Mouse (Mus musculus) embryonic facial prominence, embryonic 13.5 days (tissue): ENCODE results near the gene Tmprss7. TPM values are rescaled to one million over a fixed set of nuclear protein-coding genes. Genes with fewer than 3 reads are reported as not detected.

ENCODE experiments used
- ATAC-seq: fragments of 200-750 bp; cut with Nextera tagmentation; 2 replicates; pipeline ENCODE4 v1.8.0; 2017; ENCODE audit warnings: low read depth; ENCODE audit not compliant: insufficient number of reproducible peaks, insufficient read depth, low FRiP score, low TSS enrichment
- H3K27ac ChIP-seq: fragments of 300-500 bp; sonication (generic); 2 replicates; pipeline ENCODE4 v1.5.1; 2015; ENCODE audit warnings: moderate library complexity, mild to moderate bottlenecking, inconsistent platforms
- H3K27me3 ChIP-seq: fragments of 300-500 bp; sonication (generic); 2 replicates; pipeline ENCODE4 v1.6.1; 2015; ENCODE audit warnings: mild to moderate bottlenecking, inconsistent platforms
- H3K36me3 ChIP-seq: fragments of 300-500 bp; sonication (generic); 2 replicates; pipeline ENCODE4 v1.6.1; 2015; ENCODE audit warnings: mild to moderate bottlenecking, inconsistent platforms
- H3K4me1 ChIP-seq: fragments of 300-500 bp; sonication (generic); 2 replicates; pipeline ENCODE4 v1.6.1; 2015; ENCODE audit warnings: inconsistent platforms
- H3K4me2 ChIP-seq: fragments of 300-500 bp; sonication (generic); 2 replicates; pipeline ENCODE4 v1.6.1; 2015; ENCODE audit warnings: moderate library complexity, mild to moderate bottlenecking, inconsistent platforms
- H3K4me3 ChIP-seq: fragments of 300-500 bp; sonication (generic); 2 replicates; pipeline ENCODE4 v1.5.1; 2015; ENCODE audit warnings: mild to moderate bottlenecking, inconsistent platforms
- H3K9ac ChIP-seq: fragments of 300-500 bp; sonication (generic); 2 replicates; pipeline ENCODE4 v1.6.1; 2015; ENCODE audit warnings: mild to moderate bottlenecking, inconsistent platforms
- H3K9me3 ChIP-seq: fragments of 300-500 bp; sonication (generic); 2 replicates; pipeline ENCODE4 v1.6.1; 2016; ENCODE audit warnings: inconsistent platforms
- WGBS: fragments of 180-500 bp; shearing (Covaris S2); methylation state at CpG from one replicate; pipeline ENCODE4 v1.1.7; 2015; ENCODE audit warnings: mixed read lengths; 5-methylcytosine and 5-hydroxymethylcytosine counted together
- polyA plus RNA-seq: library from polyadenylated mRNA; unstranded; fragments of >200 nt; fragmentation: Nextera tagmentation; extraction: Ambion mirVana; gene quantifications from 2 replicates; pipeline ENCODE4 v1.2.1, GENCODE M21; 2015

The Tmprss7 gene
- polyA plus RNA-seq = 0.11 and 0.26 TPM in 2 replicates

DNA sequence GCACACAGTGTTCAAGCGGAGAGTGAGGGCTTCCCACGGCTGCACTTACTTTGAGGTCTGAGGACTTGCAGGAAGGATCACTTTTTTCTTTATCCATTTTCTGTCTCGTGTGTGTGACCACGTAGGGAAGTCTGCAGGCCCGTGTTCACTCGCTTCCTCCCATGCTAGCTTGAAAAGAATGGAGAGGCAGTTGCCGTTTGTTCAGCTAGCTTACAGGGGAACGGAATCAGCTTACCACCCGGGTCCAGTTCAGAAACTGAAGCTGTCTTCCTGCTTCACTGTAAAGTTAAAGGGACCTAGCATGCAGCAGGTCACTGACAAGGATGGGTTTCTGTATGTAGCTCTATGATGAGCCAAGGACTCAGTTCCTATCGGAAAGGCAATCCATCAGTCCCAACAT lies at the start of gene Tmprss7:
Tmprss7 (minus strand) TSS at position 101 of the 400 bp plus-strand sequence.
- no peak within 1 kb of the TSS for H3K27ac ChIP-seq
- WGBS = 73% methylated on average over 10 of the region's 10 CpGs
- H3K9me3 ChIP-seq = no peaks in the 10 kb centered on the region

DNA sequence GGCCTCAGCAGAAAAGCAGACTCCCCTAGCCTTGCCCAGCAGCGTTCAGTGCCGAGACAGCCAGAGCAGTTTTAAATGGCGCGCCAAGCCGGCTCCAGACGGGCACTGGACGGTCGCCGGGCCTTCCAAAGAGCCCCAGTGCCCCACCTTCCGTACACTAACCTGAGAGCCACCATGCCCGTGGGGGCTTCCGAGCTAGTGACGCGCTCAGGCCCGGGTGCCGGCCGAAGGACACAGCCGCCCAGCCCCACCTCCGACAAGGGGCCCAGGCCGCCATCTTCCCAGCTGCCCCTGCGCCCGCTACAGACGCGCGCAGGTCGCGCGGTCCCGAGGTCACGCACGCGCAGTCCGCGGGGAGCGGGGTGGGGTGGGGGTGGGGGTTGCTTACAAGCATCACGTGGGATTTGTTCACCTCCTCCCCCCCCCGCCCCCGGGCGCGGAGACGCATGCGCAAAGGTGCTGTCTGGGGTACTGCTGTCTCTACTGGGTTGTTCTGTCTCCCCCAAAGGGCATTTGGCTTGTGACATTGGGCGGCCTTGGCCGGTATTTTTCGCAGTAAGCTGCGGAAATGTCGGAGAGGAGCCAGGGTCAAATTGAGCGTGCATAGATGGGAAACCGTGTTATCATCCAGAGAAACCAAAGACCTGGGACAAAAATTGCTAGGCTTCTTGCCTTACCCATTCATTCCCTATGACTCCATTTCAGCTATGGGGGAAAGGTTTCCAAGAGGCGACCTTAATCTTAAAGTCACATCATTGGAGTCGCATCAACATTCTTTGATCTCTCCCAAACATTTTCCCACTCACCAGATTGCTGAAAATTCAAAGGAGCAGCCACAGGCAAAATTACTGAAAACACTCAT lies 49.4 kb upstream of the Tmprss7 start, which contains the start of gene Abhd10:
Abhd10 (minus strand) TSS at position 341 of the 862 bp plus-strand sequence.
- Histone ChIP-seq H3K9me3 (no peaks in the 10 kb centered on the region), H3K36me3 (peaks cover 15% of the 10 kb centered on the region), H3K27me3 (no peaks in the 10 kb centered on the region), H3K4me3 (peak within 1 kb of the TSS; percentile 81), H3K4me1 (peaks cover 13% of the 10 kb centered on the region), H3K27ac (peak within 1 kb of the TSS; percentile 93), H3K9ac (peak within 1 kb of the TSS; percentile 94), H3K4me2 (peak within 1 kb of the TSS; percentile 61)
- under 1% methylated on average over 49 of the region's 51 CpGs for WGBS
- peak; percentile 98 for ATAC-seq

More for the DNA sequence above, at the start of gene Tmprss7:
- Histone ChIP-seq H3K36me3 (no peaks in the 10 kb centered on the region), H3K4me1 (peaks cover 6% of the 10 kb centered on the region; the same call in 1 of the 2 replicates), H3K9ac (no peak within 1 kb of the TSS), H3K4me2 (no peak within 1 kb of the TSS), H3K4me3 (no peak within 1 kb of the TSS), H3K27me3 (no peaks in the 10 kb centered on the region)
- no peak for ATAC-seq

DNA sequence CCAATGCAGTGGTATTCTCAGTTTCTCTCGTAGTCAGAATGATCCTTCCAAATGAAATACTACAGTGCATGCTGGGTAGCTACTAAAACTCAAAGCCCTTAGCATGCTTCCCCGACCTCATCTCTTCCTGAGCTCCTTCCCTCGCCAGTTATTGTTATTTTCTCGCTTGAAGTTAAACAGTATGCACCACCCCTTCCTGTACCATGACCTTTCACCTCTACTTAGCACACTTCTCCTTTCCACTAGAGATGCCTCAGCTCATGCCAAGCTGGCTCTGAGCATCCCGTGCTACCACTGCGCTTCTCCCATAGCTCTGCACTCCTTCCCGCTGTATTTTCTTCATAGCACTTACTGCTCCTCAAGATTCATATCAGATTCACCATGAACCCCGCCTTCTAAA lies 44.4 kb upstream of the Tmprss7 start:
- Histone ChIP-seq H3K9me3 (no peaks in the 10 kb centered on the region), H3K4me3 (no peak overlapping the region), H3K36me3 (peaks cover 42% of the 10 kb centered on the region)

DNA sequence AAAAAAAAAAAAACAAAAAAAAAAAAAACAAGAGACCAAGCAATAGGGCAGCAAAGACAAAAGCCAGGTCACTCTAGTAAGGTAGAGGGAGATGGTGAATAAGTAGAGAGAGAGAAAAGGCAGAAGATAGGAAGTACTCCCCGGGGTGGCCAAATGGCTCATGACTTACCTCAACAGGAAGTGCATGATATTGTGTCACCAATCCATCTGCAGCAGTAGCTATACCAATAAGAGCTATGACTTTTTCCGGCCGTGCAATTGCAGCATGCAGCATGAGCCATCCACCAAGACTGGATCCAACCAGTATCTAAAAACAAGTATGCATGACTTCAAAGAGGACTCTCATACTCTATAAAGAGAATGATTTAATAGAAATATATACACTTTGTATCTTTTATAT lies 43.3 kb upstream of the Tmprss7 start:
- H3K9ac ChIP-seq = no peak overlapping the region
- no peak overlapping the region for H3K27ac ChIP-seq
- H3K36me3 ChIP-seq = peaks cover 46% of the 10 kb centered on the region
- peaks cover 6% of the 10 kb centered on the region; the same call in 1 of the 2 replicates for H3K4me1 ChIP-seq
- WGBS = 92% methylated on average over 3 of the region's 3 CpGs
- H3K9me3 ChIP-seq = no peaks in the 10 kb centered on the region
- H3K4me2 ChIP-seq = no peak overlapping the region
- no peak for ATAC-seq
- H3K27me3 ChIP-seq = no peaks in the 10 kb centered on the region
- no peak overlapping the region for H3K4me3 ChIP-seq

More for the DNA sequence above, 44.4 kb upstream of the Tmprss7 start:
- H3K27me3 ChIP-seq = no peaks in the 10 kb centered on the region
- H3K9ac ChIP-seq = no peak overlapping the region
- peaks cover 6% of the 10 kb centered on the region; the same call in 1 of the 2 replicates for H3K4me1 ChIP-seq
- WGBS = 85% methylated on average over 8 of the region's 8 CpGs
- no peak overlapping the region for H3K27ac ChIP-seq
- no peak overlapping the region for H3K4me2 ChIP-seq
- ATAC-seq = no peak

DNA sequence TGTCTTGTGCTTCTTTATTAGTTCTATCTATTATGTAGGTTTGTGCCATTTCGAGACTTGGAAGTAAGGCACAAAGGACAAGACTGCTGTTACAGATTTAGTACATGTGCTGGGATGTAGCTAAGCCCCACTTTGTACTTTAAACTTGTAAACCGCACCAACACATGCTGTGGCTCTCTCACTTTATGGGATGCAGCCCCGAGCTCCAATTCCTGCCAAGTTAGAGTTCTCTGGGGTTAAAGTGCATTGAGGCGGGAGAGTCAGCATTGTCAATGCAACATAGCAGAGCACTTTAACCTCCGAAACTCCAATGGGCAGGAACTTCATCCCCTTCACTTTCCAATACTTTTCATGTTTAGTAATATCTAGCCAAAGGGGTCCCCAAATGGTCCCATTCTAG lies 35.7 kb upstream of the Tmprss7 start:
- Histone ChIP-seq H3K27ac (no peak overlapping the region), H3K4me1 (0 out of 2 replicates have a peak, but pooled peaks cover 5% of the 10 kb centered on the region), H3K36me3 (peaks cover 43% of the 10 kb centered on the region), H3K9me3 (no peaks in the 10 kb centered on the region), H3K4me3 (no peak overlapping the region), H3K4me2 (no peak overlapping the region), H3K9ac (no peak overlapping the region), H3K27me3 (no peaks in the 10 kb centered on the region)
- WGBS = 85% methylated on average over 5 of the region's 5 CpGs
- ATAC-seq = no peak

DNA sequence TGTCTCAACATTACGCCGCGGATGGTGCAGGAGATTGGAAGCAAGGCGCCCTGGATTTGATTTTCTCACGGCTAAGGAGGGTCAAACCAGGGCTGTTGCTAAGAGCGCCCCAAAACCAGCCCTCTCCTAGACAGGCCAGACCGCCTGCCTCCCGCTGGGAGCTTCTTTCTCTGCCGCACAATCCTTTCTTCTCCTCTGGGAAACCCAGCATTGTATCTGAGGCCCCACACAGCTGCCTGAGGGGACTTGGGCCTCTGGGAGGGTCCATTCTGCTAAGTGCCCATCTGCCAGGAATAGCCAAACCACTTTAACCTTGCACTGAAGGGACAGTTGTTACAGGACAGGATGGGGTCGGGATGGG lies 31.3 kb upstream of the Tmprss7 start:
- Histone ChIP-seq H3K4me1 (peaks cover 20% of the 10 kb centered on the region), H3K4me3 (peak overlapping the region; percentile 59), H3K27me3 (no peaks in the 10 kb centered on the region), H3K4me2 (peak overlapping the region; percentile 88), H3K36me3 (peaks cover 18% of the 10 kb centered on the region), H3K9ac (peak overlapping the region; percentile 82), H3K27ac (peak overlapping the region; percentile 22; the same call in 1 of the 2 replicates), H3K9me3 (no peaks in the 10 kb centered on the region)
- under 1% methylated on average over 10 of the region's 10 CpGs for WGBS
- 0 out of 2 replicates have a peak, but pooled peaks have one; percentile 16 for ATAC-seq

DNA sequence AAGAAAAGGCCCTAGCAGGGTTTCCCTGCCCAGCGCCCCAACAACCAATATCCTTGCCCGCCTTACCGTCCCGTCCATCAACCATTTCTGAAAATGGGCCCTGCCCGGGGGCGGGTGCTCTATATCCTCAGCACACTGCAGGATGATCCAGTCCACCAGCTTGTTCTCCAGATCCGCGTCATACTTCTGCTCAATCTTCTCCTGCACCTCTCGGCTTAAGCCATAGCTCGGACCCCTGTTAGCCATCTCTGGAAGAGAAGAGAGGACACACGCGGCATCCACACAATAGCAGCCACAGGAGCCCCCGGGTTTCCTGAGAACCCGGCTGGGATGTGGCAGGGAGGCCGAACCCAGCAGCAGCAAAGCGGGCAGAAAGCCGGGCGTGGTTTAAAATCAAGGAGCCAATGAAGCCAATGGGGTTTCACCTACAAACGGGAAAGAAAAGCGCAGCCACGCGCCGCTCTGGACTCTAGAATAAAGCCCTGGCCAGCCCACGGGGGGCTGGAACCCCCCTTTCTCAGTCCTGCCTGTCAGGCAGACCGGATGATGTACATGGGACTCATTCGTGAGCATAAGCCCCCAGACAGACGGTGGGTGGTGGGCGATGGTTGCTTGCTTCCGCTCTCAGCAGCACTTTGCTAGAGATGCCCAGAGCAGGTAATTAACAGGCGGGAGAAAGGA lies 30.7 kb upstream of the Tmprss7 start, which contains the start of gene Tagln3:
Tagln3 (minus strand) TSS at position 548 of the 681 bp plus-strand sequence.
- peak within 1 kb of the TSS; percentile 82 for H3K9ac ChIP-seq
- H3K9me3 ChIP-seq = no peaks in the 10 kb centered on the region
- no peaks in the 10 kb centered on the region for H3K27me3 ChIP-seq
- ATAC-seq = peak; percentile 70; the same call in 1 of the 2 replicates
- H3K27ac ChIP-seq = peak within 1 kb of the TSS; percentile 22; the same call in 1 of the 2 replicates
- peaks cover 20% of the 10 kb centered on the region for H3K36me3 ChIP-seq
- peak within 1 kb of the TSS; percentile 88 for H3K4me2 ChIP-seq
- peak within 1 kb of the TSS; percentile 59 for H3K4me3 ChIP-seq
- H3K4me1 ChIP-seq = peaks cover 20% of the 10 kb centered on the region
- under 1% methylated on average over 30 of the region's 30 CpGs for WGBS

DNA sequence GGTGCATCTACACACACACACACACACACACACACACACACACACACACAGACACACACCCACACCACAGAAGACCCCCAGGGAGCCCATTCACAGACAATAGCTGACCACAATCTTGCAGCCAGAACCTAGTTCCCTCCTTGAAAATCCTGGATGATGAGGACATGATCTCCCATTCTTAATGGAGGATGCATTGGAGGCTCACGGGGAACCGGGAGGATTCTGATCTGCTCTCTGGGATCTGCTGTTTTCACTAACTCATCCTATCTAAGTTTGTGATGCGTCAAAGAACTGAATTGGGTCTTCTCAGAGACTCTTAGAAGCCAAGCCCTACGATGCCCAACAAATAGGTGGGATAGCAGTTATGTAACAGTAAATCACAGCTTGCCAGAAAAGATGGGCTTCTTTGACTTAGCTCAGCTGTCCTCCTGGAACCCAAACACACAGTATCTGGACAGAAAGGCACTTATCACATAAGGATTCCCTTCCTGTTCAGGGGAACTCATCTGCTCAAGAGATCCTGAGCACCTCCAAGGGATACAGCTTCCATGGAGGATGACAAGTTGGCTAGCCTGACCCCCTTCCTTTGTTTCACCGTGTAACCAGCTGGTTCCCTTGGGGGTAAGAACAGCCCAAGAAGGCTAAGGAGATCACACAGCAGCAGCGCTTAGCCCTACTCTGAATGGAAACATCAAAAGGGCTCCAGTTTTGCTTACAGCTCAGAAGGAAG lies 29.9 kb upstream of the Tmprss7 start:
- H3K27ac ChIP-seq = no peak overlapping the region
- H3K9me3 ChIP-seq = no peaks in the 10 kb centered on the region
- H3K9ac ChIP-seq = peak overlapping the region; percentile 82
- H3K4me2 ChIP-seq = peak overlapping the region; percentile 88
- peaks cover 20% of the 10 kb centered on the region for H3K4me1 ChIP-seq
- H3K27me3 ChIP-seq = no peaks in the 10 kb centered on the region
- WGBS = 51% methylated on average over 6 of the region's 6 CpGs
- peak overlapping the region; percentile 59 for H3K4me3 ChIP-seq
- 0 out of 2 replicates have a peak, but pooled peaks have one; percentile 2 for ATAC-seq
- peaks cover 18% of the 10 kb centered on the region for H3K36me3 ChIP-seq

DNA sequence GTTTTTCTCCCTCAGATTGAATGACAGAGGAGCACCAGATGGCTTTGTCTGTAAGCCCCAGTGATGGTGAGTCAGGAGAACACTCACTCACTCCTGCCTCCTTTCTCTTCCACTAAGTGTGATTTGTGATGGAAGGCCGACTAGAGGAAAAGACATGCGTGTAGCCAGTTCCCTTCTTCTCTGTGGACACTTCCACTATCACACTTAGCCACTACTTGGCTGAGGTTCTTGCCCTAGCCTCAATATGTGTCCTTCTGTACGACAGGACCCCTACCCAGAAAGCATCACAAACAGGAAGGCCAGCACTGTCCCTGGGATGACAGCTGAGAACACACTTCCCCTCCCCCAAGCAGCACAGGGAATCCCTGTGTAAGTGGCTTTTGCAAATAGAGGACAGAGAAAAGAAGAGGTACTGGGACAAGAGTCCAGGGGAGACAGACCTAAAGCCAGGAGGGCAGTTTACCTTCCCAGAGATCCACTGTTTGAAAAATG lies 29.0 kb upstream of the Tmprss7 start:
- Histone ChIP-seq H3K4me1 (peaks cover 20% of the 10 kb centered on the region), H3K4me2 (peak overlapping the region; percentile 88; the same call in 1 of the 2 replicates), H3K4me3 (no peak overlapping the region), H3K27ac (no peak overlapping the region), H3K9me3 (no peaks in the 10 kb centered on the region), H3K36me3 (peaks cover 18% of the 10 kb centered on the region; the same call in 1 of the 2 replicates), H3K9ac (no peak overlapping the region), H3K27me3 (no peaks in the 10 kb centered on the region)
- ATAC-seq = no peak
- 80% methylated on average over 3 of the region's 3 CpGs for WGBS

DNA sequence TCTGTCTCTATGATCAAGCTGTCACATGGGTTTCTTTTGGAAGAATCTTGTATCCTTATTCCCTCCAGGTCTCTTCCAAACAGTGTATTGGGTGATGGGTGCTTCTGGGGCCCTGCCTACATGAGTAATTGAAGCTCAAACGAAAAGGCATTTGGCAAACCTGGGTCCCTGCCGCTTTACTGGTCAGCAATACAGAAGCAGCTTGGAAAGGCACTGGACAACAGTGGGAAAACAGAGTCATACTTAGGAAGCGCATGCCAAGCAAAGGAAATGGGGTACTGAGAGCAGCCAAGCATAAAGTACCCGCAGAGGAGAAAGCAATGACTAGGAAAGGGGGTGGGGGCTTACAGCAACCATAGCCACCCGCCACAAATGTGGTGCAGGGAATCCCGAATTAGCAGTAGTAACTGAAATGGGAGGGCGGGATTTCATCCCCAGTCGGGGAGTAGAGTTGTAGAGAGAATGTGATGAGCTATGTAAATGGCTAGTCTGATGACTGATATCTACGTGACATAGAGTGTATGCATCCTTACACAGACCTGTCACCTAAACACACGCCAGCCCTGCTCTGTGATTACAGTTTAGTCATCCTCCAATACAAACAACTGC lies 26.7 kb upstream of the Tmprss7 start:
- WGBS = 88% methylated on average over 10 of the region's 10 CpGs
- no peak for ATAC-seq
- H3K9me3 ChIP-seq = 0 out of 2 replicates have a peak, but pooled peaks cover 4% of the 10 kb centered on the region
- peaks cover 36% of the 10 kb centered on the region for H3K36me3 ChIP-seq
- H3K4me2 ChIP-seq = no peak overlapping the region
- H3K4me1 ChIP-seq = peaks cover 20% of the 10 kb centered on the region
- H3K4me3 ChIP-seq = no peak overlapping the region
- no peaks in the 10 kb centered on the region for H3K27me3 ChIP-seq
- H3K9ac ChIP-seq = no peak overlapping the region
- H3K27ac ChIP-seq = no peak overlapping the region
